In the genomic region with DNA sequence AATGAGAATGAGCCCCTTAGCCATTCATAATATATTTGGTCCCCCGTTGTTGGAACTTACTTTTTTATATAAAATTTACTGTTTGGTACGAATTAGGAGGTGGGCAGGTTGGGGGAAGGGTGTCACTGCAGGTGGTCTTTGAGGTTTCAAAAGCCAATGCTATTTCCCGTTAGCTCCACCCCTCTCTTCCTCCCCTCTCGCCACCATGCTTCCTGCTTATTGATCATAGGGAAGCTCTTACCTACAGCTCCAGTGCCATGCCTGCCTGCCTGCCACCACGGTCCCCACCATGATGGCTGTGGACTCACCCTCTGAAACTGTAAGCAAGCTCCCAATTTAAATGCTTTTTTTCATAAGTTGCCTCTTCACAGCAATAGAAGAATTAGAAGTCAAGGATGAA, we compare ENCODE assay signal across 22 mouse cellular contexts. TPM values are rescaled to one million over a fixed set of nuclear protein-coding genes. Genes with fewer than 3 reads are reported as not detected.
DNase-seq lines count a peak whose midpoint lies in the region; ATAC-seq lines count a peak whose summit lies in the region.
"Had no signal": no experiment of that assay in that cellular context is flagged by ENCODE, and none has a peak within 500 bp of the region (broad histone marks: within the 10 kb centered on the region; RNA-seq: fewer than 3 reads in every experiment).

No protein-coding gene starts in this region.

- peak; percentile 51 for ATAC-seq in CD4-positive, CD25-positive, alpha-beta regulatory T cell, adult 4 months
- ATAC-seq in inflammation-experienced regulatory T-cells, adult 6 months, result peak; percentile 53
- ATAC-seq: forebrain, embryonic 14.5 days; liver, embryonic 12.5 days; liver, postnatal 0 days had no signal

- peak; percentile 53 for DNase-seq in CD4-positive helper T cell, adult 2 months (ENCODE audit: low read depth, low spot score)
- DNase-seq in ZHBTc4 (ENCODE audit: low read depth, low spot score), result peak; percentile 16
- DNase-seq in right cerebral cortex, postnatal 14 days, result no peak
- DNase-seq in adrenal gland, adult (ENCODE audit: inconsistent age in 2 of 2, low spot score in 1 of 2), result no peak
- no peak for DNase-seq in cerebellum, postnatal 36 days
- DNase-seq: adrenal gland, postnatal 25 days; cerebellum, adult 18-20 months; cerebellum, postnatal 10 days; gastrocnemius, postnatal 14 days; heart, adult 18-20 months; heart, postnatal 4 days; kidney, adult 11 months; kidney, postnatal 25 days; liver, postnatal 0 days; lung, postnatal 4 days; retina, postnatal 1 day; right cerebral cortex, postnatal 25 days; thymus, postnatal 36 days had no signal

RNA-seq across cellular contexts. Expression of a gene that starts 16.6 kb away (rescaled TPM):
- polyA plus RNA-seq in CD4-positive, CD25-positive, alpha-beta regulatory T cell, adult 4 months (2017; shearing (Covaris generic)), result 10 to 100 TPM; 39.1 to 54.2 TPM
- 100 to 1,000 TPM in 1 of 3 experiments, 10 to 100 TPM in 2; 56.4 to 107 (median 59.1) TPM for polyA plus RNA-seq in inflammation-experienced regulatory T-cells, adult 6 months (2017; shearing (Covaris generic))

Comparison
In these comparisons a context has a peak if more than half of its experiments do, and no peak if none do; other contexts are left out.
1. DNase-seq: peak in CD4-positive helper T cell, adult 2 months (single experiment) and ZHBTc4 (single experiment); none in right cerebral cortex, postnatal 14 days (single experiment), adrenal gland, adult (0 of 2) and cerebellum, postnatal 36 days (0 of 2).